Mouse (Mus musculus): ENCODE measurements at regions not wholly inside any gene's neighbourhood (a gene's known extent, or its start where the extent isn't known, plus 50 kb on each side); places are given as distances from the start of the nearest gene placed in this dataset.

- TF ChIP-seq CTCF (IDR thresholded peaks at IDR 0.05) (no peak), POLR2A (IDR thresholded peaks at IDR 0.05; ENCODE audit: insufficient read depth, low read depth, low read length) (no peak)
Observed at GRCm38 (mm10) chr3:58335277-58335676, 79.2 kb upstream of the Tsc22d2 start.
